Mouse (Mus musculus): ENCODE measurements at regions not wholly inside any gene's neighbourhood (a gene's known extent, or its start where the extent isn't known, plus 50 kb on each side); places are given as distances from the start of the nearest gene placed in this dataset.
A peak's percentile ranks its signal among the peaks of the same experiment; 100 is the strongest.

GRCm38 (mm10) chr15:5468535-5469073, 224.6 kb upstream of the Ptger4 start:
- H3K27ac ChIP-seq (ENCODE audit: insufficient read depth, low read depth): no peak overlapping the region
- TF ChIP-seq GABPA (IDR thresholded peaks at IDR 0.05; ENCODE audit: insufficient replicate concordance, low read depth, low read length) (no peak), MXI1 (IDR thresholded peaks at IDR 0.05; ENCODE audit: low read depth, low read length) (no peak), CTCF (conservative IDR thresholded peaks at IDR 0.05 in 1 of 2, IDR thresholded peaks at IDR 0.05 in 1 of 2; ENCODE audit: low read depth in 2 of 2, low read length in 2 of 2) (no peak), CHD2 (IDR thresholded peaks at IDR 0.05; ENCODE audit: low read length) (no peak), ZKSCAN1 (IDR thresholded peaks at IDR 0.05; ENCODE audit: borderline replicate concordance, low read depth, low read length) (no peak), JUND (conservative IDR thresholded peaks at IDR 0.05; ENCODE audit: low read depth, low read length) (no peak), POLR2AphosphoS2 (IDR thresholded peaks at IDR 0.05; ENCODE audit: low read depth, low read length) (no peak)
- in situ Hi-C loops (cut with MboI; ENCODE audit: low pct_ligation_motif_present, low pct_unique_long_range_greater_than_20kb, low sequenced_read_pairs): no loop called here
- no peaks in the 10 kb centered on the region for H3K79me2 ChIP-seq (replicated peaks; ENCODE audit: control insufficient read depth, extremely low read depth, insufficient read depth, poor library complexity, severe bottlenecking)
- dilution Hi-C loops (cut with MboI; ENCODE audit: extremely low pct_ligation_motif_present, extremely low pct_unique_long_range_greater_than_20kb, low sequenced_read_pairs): no loop called here
- no peaks in the 10 kb centered on the region for H3K27me3 ChIP-seq (replicated peaks)
- H3K4me2 ChIP-seq (ENCODE audit: insufficient read depth, low read depth, poor library complexity, severe bottlenecking): no peak overlapping the region
- no peaks in the 10 kb centered on the region for H3K36me3 ChIP-seq (replicated peaks in 1 of 2; ENCODE audit: control insufficient read depth in 1 of 2, insufficient read depth in 1 of 2, low read length in 1 of 2)
- no peak for DNase-seq (ENCODE audit: extremely low read depth)
- no peak overlapping the region for H3K4me3 ChIP-seq (replicated peaks in 1 of 3; ENCODE audit: low read depth in 2 of 3, low read length in 2 of 3, poor library complexity in 1 of 3)
- H3K9me3 ChIP-seq (replicated peaks; ENCODE audit: low read length): no peaks in the 10 kb centered on the region
- peaks cover 12 to 21% of the 10 kb centered on the region in 2 experiments for H3K4me1 ChIP-seq (ENCODE audit: control insufficient read depth in 1 of 2, insufficient read depth in 2 of 2)
- no peak overlapping the region for H3K9ac ChIP-seq (ENCODE audit: insufficient read depth, low read depth)

- no peaks in the 10 kb centered on the region for H3K79me2 ChIP-seq (replicated peaks; ENCODE audit: control insufficient read depth, extremely low read depth, insufficient read depth, poor library complexity, severe bottlenecking)
- no peaks in the 10 kb centered on the region for H3K27me3 ChIP-seq (replicated peaks)
- H3K4me3 ChIP-seq (replicated peaks in 1 of 3; ENCODE audit: low read depth in 2 of 3, low read length in 2 of 3, poor library complexity in 1 of 3): no peak overlapping the region
- no peaks in the 10 kb centered on the region for H3K9me3 ChIP-seq (replicated peaks; ENCODE audit: low read length)
- no peak overlapping the region for H3K9ac ChIP-seq (ENCODE audit: insufficient read depth, low read depth)
- dilution Hi-C loops (cut with MboI; ENCODE audit: extremely low pct_ligation_motif_present, extremely low pct_unique_long_range_greater_than_20kb, low sequenced_read_pairs) (no loop called here), in situ Hi-C loops (cut with MboI; ENCODE audit: low pct_ligation_motif_present, low pct_unique_long_range_greater_than_20kb, low sequenced_read_pairs) (no loop called here)
- no peak overlapping the region for H3K27ac ChIP-seq (ENCODE audit: insufficient read depth, low read depth)
- peaks cover 6 to 11% of the 10 kb centered on the region in 2 experiments; a peak in 3 of 4 replicates for H3K4me1 ChIP-seq (ENCODE audit: control insufficient read depth in 1 of 2, insufficient read depth in 2 of 2)
- no peak for TF ChIP-seq CTCF (conservative IDR thresholded peaks at IDR 0.05 in 1 of 2, IDR thresholded peaks at IDR 0.05 in 1 of 2; ENCODE audit: low read depth in 2 of 2, low read length in 2 of 2)
- no peak for TF ChIP-seq HCFC1 (IDR thresholded peaks at IDR 0.05; ENCODE audit: low read depth, low read length)
- peak; percentile 10; the same call in 1 of the 2 replicates for TF ChIP-seq MEF2A (IDR thresholded peaks at IDR 0.05; ENCODE audit: borderline replicate concordance, low read depth, low read length)
- no peak for TF ChIP-seq ZMIZ1 (IDR thresholded peaks at IDR 0.05; ENCODE audit: low read depth, low read length)
- TF ChIP-seq MAFK (IDR thresholded peaks at IDR 0.05; ENCODE audit: insufficient replicate concordance, low read length): no peak
- no peak for TF ChIP-seq ELF1 (IDR thresholded peaks at IDR 0.05; ENCODE audit: low read depth, low read length)
- peak; percentile 17 for DNase-seq (ENCODE audit: extremely low read depth)
- no peaks in the 10 kb centered on the region for H3K36me3 ChIP-seq (replicated peaks in 1 of 2; ENCODE audit: control insufficient read depth in 1 of 2, insufficient read depth in 1 of 2, low read length in 1 of 2)
- no peak overlapping the region for H3K4me2 ChIP-seq (ENCODE audit: insufficient read depth, low read depth, poor library complexity, severe bottlenecking)
Observed at GRCm38 (mm10) chr15:5475389-5475995, 231.5 kb upstream of the Ptger4 start.

GRCm38 (mm10) chr15:5493286-5493685, 249.3 kb upstream of the Ptger4 start:
- Histone ChIP-seq H3K27ac (ENCODE audit: insufficient read depth, low read depth) (no peak overlapping the region), H3K9me3 (replicated peaks; ENCODE audit: low read length) (no peaks in the 10 kb centered on the region), H3K4me2 (ENCODE audit: insufficient read depth, low read depth, poor library complexity, severe bottlenecking) (no peak overlapping the region), H3K4me3 (replicated peaks in 1 of 3; ENCODE audit: low read depth in 2 of 3, low read length in 2 of 3, poor library complexity in 1 of 3) (no peak overlapping the region), H3K36me3 (replicated peaks in 1 of 2; ENCODE audit: control insufficient read depth in 1 of 2, insufficient read depth in 1 of 2, low read length in 1 of 2) (no peaks in the 10 kb centered on the region), H3K9ac (ENCODE audit: insufficient read depth, low read depth) (no peak overlapping the region), H3K4me1 (ENCODE audit: control insufficient read depth in 1 of 2, insufficient read depth in 2 of 2) (peaks cover 11 to 21% of the 10 kb centered on the region in 2 experiments), H3K79me2 (replicated peaks; ENCODE audit: control insufficient read depth, extremely low read depth, insufficient read depth, poor library complexity, severe bottlenecking) (no peaks in the 10 kb centered on the region), H3K27me3 (replicated peaks) (no peaks in the 10 kb centered on the region)
- TF ChIP-seq MXI1 (IDR thresholded peaks at IDR 0.05; ENCODE audit: low read depth, low read length): no peak
- TF ChIP-seq NELFE (IDR thresholded peaks at IDR 0.05; ENCODE audit: low read depth, low read length): no peak
- TF ChIP-seq UBTF (IDR thresholded peaks at IDR 0.05; ENCODE audit: low read depth, low read length): no peak
- TF ChIP-seq HCFC1 (IDR thresholded peaks at IDR 0.05; ENCODE audit: low read depth, low read length): no peak
- no peak for TF ChIP-seq CTCF (conservative IDR thresholded peaks at IDR 0.05 in 1 of 2, IDR thresholded peaks at IDR 0.05 in 1 of 2; ENCODE audit: low read depth in 2 of 2, low read length in 2 of 2)
- TF ChIP-seq MAZ (IDR thresholded peaks at IDR 0.05; ENCODE audit: low read depth, low read length): no peak
- no peak for TF ChIP-seq RCOR1 (conservative IDR thresholded peaks at IDR 0.05; ENCODE audit: low read depth, low read length)
- TF ChIP-seq ETS1 (conservative IDR thresholded peaks at IDR 0.05; ENCODE audit: low read depth, low read length): no peak
- TF ChIP-seq USF1 (IDR thresholded peaks at IDR 0.05; ENCODE audit: low read depth, low read length): no peak
- TF ChIP-seq MAFK (IDR thresholded peaks at IDR 0.05; ENCODE audit: insufficient replicate concordance, low read length): no peak
- TF ChIP-seq ZKSCAN1 (IDR thresholded peaks at IDR 0.05; ENCODE audit: borderline replicate concordance, low read depth, low read length): no peak
- no peak for TF ChIP-seq USF2 (conservative IDR thresholded peaks at IDR 0.05; ENCODE audit: low read depth, low read length)
- TF ChIP-seq PAX5 (IDR thresholded peaks at IDR 0.05; ENCODE audit: low read length): no peak
- in situ Hi-C loops (cut with MboI; ENCODE audit: low pct_ligation_motif_present, low pct_unique_long_range_greater_than_20kb, low sequenced_read_pairs) (no loop called here), dilution Hi-C loops (cut with MboI; ENCODE audit: extremely low pct_ligation_motif_present, extremely low pct_unique_long_range_greater_than_20kb, low sequenced_read_pairs) (no loop called here)
- DNase-seq (ENCODE audit: extremely low read depth): no peak
